Mouse (Mus musculus) heart, adult 8-10 months (tissue): ENCODE data around the gene Nanos2. TPM values are rescaled to one million over a fixed set of nuclear protein-coding genes. Genes with fewer than 3 reads are reported as not detected.

Experiments used
- DNase-seq: peaks from one replicate; pipeline ENCODE4 v3.0.0; 2022; ENCODE audit warnings: low spot score
- total RNA-seq, 4 experiments: library from RNA; stranded (reverse); gene quantifications; 2 replicates each; pipeline ENCODE4 v1.2.4; 2022

Gene Nanos2
- not detected for total RNA-seq

GRCm38 (mm10) chr7:18987100-18987499 lies at the start of gene Nanos2:
Gene Nanos2 (plus strand): TSS chr7:18987400.
- DNase-seq, result no peak

- no peak for DNase-seq
These were observed 44.8 kb upstream of the Nanos2 start for GRCm38 (mm10) chr7:18942376-18942775.

GRCm38 (mm10) chr7:18942815-18943214 lies 44.4 kb upstream of the Nanos2 start:
- DNase-seq, result no peak

- peak; percentile 82 for DNase-seq
These were observed 39.0 kb upstream of the Nanos2 start for GRCm38 (mm10) chr7:18948151-18948550.

- no peak for DNase-seq
These were observed 37.2 kb upstream of the Nanos2 start for GRCm38 (mm10) chr7:18949781-18950522.

GRCm38 (mm10) chr7:18950523-18951315 lies 36.5 kb upstream of the Nanos2 start:
- no peak for DNase-seq

- no peak for DNase-seq
These were observed 35.8 kb upstream of the Nanos2 start for GRCm38 (mm10) chr7:18951397-18951796.

- DNase-seq, result peak; percentile 22
These were observed 29.4 kb upstream of the Nanos2 start for GRCm38 (mm10) chr7:18957569-18958383.

GRCm38 (mm10) chr7:18958384-18958766 lies 28.8 kb upstream of the Nanos2 start:
- DNase-seq, result no peak

- DNase-seq, result peak; percentile 72
These were observed 27.8 kb upstream of the Nanos2 start for GRCm38 (mm10) chr7:18959446-18959845.

GRCm38 (mm10) chr7:18962171-18962792 lies 24.9 kb upstream of the Nanos2 start:
- no peak for DNase-seq

- DNase-seq, result no peak
These were observed 24.4 kb upstream of the Nanos2 start for GRCm38 (mm10) chr7:18962795-18963194.

GRCm38 (mm10) chr7:18963294-18963843 lies 23.8 kb upstream of the Nanos2 start:
- no peak for DNase-seq

GRCm38 (mm10) chr7:18965312-18965711 lies 21.9 kb upstream of the Nanos2 start:
- DNase-seq, result no peak

GRCm38 (mm10) chr7:18967603-18968002 lies 19.6 kb upstream of the Nanos2 start:
- DNase-seq, result no peak

- DNase-seq, result no peak
These were observed 16.2 kb upstream of the Nanos2 start for GRCm38 (mm10) chr7:18970956-18971355.

GRCm38 (mm10) chr7:18978381-18978780 lies 8.8 kb upstream of the Nanos2 start:
- no peak for DNase-seq

GRCm38 (mm10) chr7:18986503-18986902 lies 697 bp upstream of the Nanos2 start:
- DNase-seq, result no peak

- no peak for DNase-seq
These were observed 547 bp downstream of the Nanos2 start for GRCm38 (mm10) chr7:18987747-18988146.

GRCm38 (mm10) chr7:18988780-18989179 lies 1.6 kb downstream of the Nanos2 start:
- DNase-seq, result no peak

- no peak for DNase-seq
These were observed 2.8 kb downstream of the Nanos2 start for GRCm38 (mm10) chr7:18989995-18990394.
